Mouse (Mus musculus): ENCODE measurements at regions not wholly inside any gene's neighbourhood (a gene's known extent, or its start where the extent isn't known, plus 50 kb on each side); places are given as distances from the start of the nearest gene placed in this dataset.

DNA sequence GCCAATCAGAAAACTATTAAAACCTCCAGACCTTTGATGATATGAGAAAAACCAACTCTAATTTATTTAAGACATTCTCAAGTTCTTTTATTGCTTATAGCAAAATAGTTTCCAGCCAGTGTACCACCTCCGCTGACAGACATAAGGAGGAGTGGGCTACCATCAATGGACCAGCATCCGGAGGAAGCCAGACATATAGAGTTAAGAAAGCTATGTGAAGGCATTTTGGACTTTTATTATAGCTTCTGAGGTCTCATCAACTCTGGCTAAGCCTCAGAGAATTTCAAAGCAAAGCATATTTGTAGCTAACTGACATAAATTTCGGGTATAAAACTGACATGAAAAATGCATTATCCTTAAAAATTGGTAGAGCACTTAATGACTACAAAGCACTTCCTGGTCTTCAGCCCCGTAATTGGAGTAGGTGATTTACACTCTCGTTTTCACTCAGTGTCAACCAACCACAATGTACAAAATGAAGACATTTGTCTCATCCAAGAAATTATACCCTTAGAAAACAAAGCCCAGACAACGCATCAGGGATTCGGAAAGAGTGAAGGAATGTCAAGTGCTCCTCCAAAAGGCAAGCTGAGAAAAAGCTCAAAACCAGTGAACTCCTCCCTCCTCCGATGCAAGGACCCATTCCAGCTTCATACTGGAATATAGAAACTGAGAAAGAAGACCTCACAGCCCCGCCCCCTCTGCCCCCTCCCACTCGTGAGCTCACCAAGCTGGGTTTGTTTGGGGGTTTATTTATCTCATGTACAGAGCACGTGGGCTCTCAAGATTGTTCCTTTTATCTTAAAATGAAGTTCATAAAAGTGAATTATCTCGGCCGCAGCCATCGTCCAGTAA lies 208.5 kb downstream of the Mreg start:
- DNase-seq: no peak
- intact Hi-C loops (cut with DNase I): no loop called here

DNA sequence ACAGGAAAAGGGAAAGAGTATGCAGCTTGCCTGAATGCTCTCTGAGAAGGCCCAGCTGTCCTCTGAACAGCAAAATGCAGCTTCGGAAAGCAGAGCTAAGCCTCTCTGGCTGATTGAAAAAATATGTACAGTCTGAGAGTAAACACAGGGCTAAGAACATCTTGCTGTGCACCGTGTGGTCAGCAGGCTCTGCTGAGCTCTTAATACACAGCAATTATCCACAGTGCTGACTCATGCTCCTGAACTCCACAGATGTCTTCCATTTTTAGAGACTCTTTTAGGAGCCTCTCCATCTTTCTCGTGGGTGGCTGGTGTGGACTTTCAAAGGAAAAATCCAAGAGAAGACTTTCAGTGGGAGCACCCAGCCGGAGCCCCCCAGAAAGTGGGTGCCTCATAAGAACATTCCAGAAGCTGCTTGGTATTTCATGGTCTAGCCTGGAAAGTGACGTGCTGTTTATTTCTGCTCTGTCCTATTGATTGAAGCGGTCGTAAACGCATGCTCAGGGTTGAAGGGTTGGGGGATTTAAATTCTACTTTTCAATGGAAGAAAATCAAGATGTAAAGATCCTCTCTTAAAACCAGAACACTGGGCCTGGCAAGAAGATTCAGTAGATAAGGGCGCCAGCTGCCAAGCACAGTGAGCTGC lies 209.5 kb downstream of the Mreg start:
- no peak for DNase-seq

DNA sequence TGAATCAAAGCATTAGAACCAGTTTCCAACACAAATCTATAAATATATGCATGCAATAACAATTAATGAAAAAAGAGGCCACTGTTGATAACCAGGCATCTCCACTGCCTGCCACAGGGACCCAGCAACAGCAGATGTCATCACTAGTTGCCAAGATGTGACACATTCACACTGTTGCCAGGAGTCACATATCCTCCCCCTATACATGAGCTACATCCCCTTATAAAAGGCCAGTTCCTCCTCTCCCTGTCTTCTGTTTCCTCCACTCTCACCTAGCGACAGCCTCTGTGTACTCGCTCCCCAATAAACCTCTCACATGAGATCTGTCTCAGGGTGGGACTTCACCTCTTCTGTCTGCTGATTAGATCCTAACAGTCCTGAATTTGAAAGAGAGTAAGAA lies 211.4 kb downstream of the Mreg start:
- DNase-seq: no peak
- intact Hi-C loops (cut with DNase I): no loop called here

More for the DNA sequence above, 209.5 kb downstream of the Mreg start:
- intact Hi-C loops (cut with DNase I): no loop called here

DNA sequence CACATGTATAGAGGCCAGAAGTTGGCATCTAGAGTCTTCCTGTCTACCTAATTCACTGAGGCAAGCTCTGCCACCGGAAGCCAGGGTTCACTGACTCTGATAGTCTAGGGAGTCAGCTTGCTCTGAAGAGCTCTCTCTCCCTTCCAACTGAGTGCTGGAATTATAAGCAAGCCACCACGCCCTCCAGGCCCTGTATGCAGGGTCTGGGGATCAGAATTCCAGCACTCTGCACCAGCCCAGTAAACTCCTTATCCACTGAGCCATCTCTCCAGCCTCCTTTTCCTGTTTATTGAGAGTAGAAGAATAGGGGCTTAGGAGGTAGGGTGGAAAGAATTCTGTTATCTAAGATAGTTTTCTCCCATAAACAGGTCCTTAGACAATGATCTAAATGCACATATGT lies 215.3 kb downstream of the Mreg start:
- no peak for DNase-seq
- intact Hi-C loops (cut with DNase I): no loop called here

DNA sequence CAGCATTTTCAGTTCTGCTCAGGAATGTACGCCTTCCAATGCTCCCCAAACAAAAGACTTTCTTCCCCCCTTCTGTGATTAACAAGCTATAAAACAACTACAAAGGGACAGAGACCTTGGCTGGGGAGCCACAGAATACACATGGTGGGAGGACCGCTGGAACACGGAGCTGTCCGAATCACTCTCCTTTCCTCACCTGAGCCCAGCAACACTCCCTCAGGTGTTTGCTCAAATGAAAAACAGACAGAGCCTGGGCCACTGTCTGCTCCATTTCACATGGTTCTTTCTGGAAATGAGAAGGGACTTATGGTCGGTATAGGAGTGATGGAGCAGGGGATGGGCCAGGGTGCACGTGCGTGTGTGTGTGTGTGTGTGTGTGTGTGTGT lies 215.9 kb downstream of the Mreg start:
- DNase-seq: no peak
- intact Hi-C loops (cut with DNase I): no loop called here

DNA sequence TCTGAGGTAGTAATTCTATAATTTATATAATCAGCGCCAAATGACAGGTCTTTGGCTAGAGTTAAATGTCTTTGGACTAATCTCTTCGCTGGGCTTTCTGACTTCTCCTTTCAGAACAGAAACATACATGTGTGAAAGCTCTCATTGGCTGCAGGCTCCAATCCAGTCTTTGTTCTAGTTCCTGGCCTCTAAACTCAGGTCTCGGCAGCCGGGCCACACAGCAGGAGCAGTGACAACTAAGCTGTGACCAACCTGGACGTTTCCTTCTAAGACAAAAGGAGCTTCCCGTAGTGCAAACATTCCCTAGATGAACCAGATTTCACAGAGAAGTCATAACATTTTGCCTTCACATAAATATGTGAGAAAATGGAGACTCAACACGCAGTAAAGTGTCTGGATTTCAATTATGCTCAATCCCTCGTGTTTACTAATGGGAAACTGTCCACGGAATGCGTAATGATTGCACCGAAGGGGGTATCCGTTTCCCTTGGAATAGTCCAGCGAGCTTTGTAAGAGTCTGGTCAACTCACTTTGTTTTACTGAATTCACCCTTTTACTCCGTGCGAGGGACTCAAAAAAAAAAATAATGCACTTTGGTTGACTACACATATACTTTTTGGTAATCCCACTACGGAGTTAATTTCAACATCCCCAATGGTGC lies 216.4 kb downstream of the Mreg start:
- intact Hi-C loops (cut with DNase I): no loop called here
- no peak for DNase-seq

DNA sequence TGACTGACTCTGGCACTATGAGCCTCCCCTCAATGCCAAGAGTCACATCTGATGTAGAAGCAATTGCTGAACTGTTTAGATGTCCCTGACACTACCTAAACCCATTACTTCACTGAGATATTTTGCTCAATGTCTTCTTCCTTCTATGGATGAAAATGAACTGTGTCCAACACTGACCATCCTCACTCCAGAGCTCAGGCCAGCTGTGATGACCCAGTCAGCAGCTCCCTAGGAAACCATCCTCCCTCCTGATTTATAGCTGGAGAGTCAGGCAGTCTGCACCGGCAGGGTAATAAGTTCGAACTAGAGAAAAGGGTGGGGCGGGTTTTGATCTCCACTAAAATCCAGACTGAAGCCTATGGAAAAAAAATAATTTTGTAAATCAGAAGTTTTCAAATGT lies 221.2 kb downstream of the Mreg start:
- DNase-seq: no peak
- intact Hi-C loops (cut with DNase I): no loop called here

DNA sequence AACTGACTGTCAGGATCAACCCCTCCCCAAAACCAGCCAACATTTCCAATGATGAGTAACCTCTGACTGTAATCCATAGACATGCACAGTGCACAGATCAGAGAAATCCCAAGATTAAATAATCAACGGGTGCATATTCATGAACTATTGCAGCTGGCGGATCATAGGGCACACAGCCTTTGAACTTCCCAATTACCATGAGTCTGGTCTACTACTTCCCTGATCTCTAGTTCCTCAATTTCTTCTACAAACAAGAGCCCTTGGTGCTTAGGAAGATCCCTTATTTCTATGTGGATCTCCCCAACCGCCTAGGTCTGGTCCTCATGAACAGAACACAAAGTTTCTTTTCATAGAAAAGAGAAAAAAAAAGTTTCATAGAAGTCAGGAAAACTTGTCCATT lies 224.0 kb downstream of the Mreg start:
- intact Hi-C loops (cut with DNase I): no loop called here
- no peak for DNase-seq

DNA sequence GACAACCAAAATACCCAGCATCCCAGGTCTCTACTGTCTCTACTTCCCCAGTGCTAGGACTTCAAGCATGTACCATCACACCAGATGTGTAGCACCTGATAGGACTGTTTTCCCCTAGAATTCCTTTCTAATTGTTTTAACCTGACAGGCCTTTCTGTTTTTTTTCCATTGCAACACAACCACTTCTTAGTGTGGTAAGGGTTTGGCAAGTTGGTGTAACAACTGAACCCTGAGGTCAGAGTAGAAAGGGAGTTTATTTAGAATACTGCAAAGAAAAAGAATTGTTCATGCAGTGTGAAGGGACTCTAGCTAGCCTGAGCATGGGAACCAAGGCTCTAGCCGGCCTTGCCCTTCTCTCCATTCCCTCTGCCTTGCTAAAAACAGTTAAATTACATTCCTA lies 226.1 kb downstream of the Mreg start:
- intact Hi-C loops (cut with DNase I): no loop called here
- DNase-seq: no peak

DNA sequence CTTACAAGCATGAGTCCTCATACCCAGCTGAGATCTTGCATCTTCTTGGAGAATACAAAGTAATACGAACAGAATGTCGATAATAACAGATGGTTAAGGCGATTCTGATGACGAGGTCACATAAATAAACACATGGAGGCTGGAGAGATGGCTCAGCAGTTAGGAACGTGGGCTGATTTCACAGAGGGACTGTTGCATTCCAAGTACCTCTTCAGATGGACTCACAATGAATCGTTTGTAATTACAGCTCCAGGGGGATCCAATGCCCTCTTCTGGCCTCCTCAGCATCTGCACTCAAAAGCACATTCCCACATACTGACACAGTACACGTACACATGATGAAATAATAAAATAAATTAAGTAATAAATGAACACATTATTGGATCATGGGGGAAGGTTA lies 228.3 kb downstream of the Mreg start:
- intact Hi-C loops (cut with DNase I): no loop called here
- DNase-seq: no peak

DNA sequence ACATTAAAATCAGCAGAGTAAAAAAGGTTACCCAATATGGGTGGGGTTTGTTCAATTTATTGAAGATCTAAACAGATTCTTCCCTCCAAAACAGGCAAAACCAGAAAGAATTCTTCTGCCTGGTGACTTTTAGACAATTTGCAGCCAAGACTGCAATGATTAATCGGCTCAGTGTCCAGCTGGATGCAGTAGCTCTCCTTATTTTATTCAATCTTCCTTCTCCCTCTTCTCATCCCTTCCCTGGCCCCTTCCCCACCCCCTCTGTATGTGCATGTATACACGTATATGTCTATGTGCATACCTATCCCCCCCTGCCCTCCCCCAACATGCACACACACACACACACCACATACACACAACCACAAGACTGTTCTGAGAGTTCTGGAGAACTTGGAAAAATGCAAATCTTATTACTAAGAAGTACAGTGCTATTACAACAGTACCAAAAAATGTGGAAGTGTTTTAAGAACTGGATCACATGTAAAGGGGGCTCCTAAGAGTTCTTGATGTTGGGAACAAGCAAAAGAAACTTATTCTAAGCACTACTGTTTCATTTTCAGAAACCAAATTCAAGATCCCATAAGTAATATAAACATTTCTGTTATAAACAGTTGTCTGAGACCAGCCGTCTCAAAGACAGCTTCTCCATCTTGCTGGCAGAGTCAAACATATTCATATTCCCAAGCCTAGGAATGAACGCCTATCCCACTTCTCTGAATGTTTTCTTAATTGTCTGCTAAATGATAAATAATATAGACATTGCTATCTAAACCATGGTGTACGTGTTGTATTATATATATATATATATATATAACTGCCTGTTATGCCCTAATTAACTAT lies 229.5 kb downstream of the Mreg start:
- intact Hi-C loops (cut with DNase I): no loop called here
- DNase-seq: no peak

DNA sequence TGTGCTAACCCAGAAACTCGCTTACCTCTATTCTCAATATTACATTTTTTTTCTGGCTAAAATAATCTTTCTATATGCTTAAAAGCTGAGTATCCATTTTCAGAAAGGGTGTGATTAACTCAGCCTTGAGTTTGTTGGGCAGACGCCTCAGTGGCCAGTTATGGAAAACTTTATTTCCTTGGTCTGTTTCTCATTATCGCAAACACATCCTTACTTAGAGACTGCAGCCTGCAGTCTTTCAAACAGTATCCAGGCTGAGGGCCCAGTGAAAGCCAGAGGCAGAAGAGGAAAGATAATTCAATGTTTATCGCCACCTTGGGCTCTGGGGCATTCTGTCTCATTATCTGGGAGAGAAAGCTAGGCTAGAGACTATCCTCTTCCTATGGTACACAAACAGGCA lies 231.5 kb downstream of the Mreg start:
- DNase-seq: no peak
- intact Hi-C loops (cut with DNase I): no loop called here

DNA sequence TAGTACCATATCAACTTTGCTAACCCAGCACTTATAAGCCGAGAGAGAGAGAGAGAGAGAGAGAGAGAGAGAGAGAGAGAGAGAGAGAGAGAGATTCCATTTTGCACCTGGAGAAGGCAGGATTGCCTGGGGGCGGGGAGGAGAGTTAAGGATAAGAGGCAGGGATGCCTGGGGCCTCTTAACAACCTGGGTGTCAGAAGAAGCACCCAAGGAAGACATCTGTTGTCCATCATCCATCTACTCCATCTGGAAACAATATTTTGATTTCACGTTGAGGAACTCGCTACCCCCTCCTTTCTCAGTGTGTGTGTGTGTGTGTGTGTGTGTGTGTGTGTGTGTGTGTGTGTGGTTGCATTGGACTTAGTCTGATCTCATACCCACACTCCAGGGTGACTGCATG lies 232.8 kb downstream of the Mreg start:
- intact Hi-C loops (cut with DNase I): no loop called here
- no peak for DNase-seq

DNA sequence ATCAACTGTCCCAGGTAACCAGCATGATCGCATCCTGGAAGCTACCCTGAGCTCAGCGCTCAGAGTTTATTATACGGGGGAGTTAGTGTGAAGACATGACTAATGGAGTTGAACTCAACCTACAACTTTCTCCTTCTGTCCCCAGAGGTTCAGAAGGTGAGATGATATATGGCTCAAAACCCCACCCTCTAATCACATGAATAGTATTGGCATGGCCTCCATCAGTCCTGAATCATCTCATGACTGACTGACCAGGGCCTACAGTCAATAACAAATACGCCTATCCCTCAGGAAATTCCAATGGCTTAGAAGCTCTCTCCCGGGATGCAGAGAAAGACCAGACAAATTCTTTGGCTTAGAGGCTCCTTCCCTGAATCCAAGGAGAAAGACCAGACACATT lies 234.7 kb downstream of the Mreg start:
- no peak for DNase-seq
- intact Hi-C loops (cut with DNase I): no loop called here

DNA sequence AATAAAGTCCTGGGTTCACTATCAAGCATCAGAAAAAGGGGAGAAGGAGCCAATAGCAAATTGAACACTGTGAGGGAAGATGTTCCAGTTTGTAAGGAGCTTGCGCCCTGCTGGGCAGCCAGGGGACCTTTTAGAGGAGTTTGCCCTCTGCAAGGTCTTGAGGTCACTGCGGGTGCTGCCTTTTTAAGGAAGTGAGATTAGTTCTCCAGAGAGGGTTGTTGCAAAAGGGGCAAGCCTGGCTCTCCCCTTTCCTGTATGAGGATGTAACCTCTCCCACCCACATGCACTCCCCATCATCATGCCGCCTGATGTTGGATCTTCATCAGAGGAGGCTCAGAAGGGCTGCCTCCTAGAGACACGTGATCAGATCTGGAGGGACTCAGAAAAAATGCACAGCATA lies 237.4 kb downstream of the Mreg start:
- intact Hi-C loops (cut with DNase I): no loop called here
- no peak for DNase-seq

DNA sequence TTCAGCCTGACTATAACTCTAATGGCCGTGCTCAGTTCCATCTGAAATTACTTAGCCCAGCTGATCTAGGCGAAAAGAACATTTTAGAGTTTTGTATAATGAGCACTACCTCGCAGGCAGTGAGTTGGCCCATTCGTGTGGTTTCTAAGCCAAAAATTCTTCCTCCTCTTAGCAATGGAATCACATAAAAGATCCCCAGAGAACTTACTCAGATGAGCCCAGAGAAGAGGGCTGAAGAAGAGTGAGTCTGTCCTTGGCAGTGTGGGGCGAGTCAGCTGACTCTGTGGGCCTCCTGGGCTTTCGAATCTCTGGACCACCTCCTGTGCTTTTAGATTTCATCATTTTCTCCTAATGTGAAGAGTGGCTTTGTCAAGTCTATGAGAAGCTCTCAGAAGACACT lies 240.2 kb downstream of the Mreg start:
- intact Hi-C loops (cut with DNase I): no loop called here

DNA sequence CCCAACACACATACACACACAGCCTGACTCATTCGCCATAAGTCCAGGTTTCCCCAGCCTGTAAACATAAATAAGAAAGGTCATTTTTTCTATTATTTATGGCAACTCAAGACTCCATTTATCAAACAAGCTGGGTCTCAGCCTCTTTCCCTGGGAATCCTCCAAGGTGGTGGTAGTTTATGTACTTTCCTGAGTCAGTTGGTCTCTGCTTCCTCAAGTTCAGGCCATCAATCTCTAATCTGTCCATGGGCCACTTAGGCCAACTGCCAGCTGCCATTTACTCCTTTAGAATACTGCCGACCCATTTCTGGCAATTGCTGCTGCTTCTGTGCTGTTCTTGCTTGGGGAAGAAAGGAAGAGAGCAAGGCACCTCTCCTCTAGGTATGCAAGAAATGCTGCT lies 241.3 kb downstream of the Mreg start:
- DNase-seq: no peak
- intact Hi-C loops (cut with DNase I): no loop called here

More for the DNA sequence above, 240.2 kb downstream of the Mreg start:
- DNase-seq: peak; percentile 36

DNA sequence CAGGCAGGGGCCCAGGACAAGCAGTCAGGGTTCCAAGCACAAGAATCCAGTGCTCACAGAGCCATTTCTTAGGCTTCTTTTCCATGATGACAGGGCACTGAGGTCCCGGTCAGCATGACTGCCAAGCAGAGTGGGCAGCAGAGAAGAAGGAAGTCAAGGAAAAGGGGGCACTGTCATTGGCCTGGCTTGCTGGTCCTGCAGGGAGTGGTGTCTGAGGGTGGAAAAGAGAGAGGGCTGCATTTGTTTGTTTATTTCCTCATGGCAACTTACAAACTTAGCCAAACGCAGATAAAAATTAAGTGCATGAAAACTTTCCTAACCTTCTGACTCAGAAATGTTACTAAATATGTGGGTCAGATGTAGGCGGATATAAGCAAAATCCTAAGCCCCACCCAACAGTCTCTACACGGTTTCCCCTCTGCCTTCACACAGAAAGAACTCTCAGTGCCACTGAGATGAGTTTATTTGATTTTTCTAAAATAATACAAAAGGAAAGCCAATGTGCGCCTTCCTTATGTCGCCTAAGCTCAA lies 244.5 kb downstream of the Mreg start:
- intact Hi-C loops (cut with DNase I): no loop called here
- DNase-seq: no peak

DNA sequence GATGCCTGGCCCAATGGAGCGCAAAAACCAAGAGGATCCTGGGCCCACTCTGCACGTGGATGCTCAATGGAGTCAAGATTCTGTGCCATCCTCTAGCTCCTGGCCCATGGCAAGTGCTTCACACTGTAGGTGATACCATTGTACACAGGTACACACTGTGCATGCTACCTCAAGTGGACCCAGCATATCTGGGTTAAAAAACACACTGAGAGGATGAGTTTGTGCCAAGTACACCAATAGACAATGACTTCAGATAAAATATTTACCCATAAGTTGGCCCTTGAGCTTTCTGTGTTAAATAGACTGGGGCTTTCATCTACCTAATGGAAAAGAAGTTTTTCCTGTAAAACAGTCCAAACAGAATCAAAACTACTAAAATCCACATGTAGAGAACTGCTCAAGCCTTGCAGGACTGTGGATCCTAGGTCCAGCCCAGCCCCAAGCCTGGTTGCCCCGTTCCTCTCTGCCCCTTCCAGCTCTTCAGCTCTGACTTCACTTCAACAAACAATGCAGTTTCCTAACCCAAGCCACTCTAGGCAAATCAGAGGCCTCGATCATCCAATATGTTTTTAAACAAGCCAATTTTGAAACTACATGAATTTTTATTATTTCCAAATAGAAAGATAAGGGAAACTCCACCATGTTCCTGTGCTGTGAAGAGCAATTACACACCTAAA lies 247.5 kb downstream of the Mreg start:
- no peak for DNase-seq
- intact Hi-C loops (cut with DNase I): no loop called here

DNA sequence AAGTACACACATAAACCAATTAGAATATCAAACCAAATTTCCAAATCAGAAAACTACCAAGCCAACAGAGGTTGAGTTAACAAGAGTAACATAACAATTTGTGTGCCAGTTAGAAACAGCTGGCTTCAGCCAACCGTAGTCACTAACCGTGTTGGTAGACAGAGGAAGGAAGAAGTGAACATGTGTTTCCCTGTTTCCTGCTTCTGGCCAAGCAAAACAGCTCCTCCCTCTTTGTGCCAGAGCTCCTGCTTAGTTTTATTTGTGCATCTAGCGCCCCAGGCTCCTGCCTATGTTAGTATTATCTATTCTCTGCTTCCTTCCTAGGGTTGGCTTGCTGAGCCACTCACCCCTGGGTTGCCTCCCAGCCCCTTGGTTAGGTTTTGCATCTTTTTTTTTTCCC lies 255.2 kb downstream of the Mreg start:
- intact Hi-C loops (cut with DNase I): no loop called here
- DNase-seq: peak in 1 of 2 experiments; percentile 8
